Mouse (Mus musculus) R1 (cell line): ENCODE measurements around the gene Ppp1r9a.

ENCODE experiments used
- DNase-seq: peaks from one replicate; pipeline ENCODE4 v3.0.0-alpha.2; 2018; ENCODE audit warnings: low read depth, low spot score

Ppp1r9a gene

GRCm38 (mm10) chr6:4902674-4903324 lies at the start of gene Ppp1r9a:
Gene Ppp1r9a (plus strand): TSS chr6:4902917.
- DNase-seq: peak; percentile 79

- DNase-seq: peak; percentile 63
These were observed 47.5 kb upstream of the Ppp1r9a start for GRCm38 (mm10) chr6:4855236-4855635.

GRCm38 (mm10) chr6:4856919-4857318 lies 45.8 kb upstream of the Ppp1r9a start:
- no peak for DNase-seq

- DNase-seq: peak; percentile 97
These were observed 18.4 kb upstream of the Ppp1r9a start for GRCm38 (mm10) chr6:4884316-4884715.

- no peak for DNase-seq
These were observed 13.2 kb upstream of the Ppp1r9a start for GRCm38 (mm10) chr6:4889544-4889943.

- peak; percentile 100 for DNase-seq
These were observed 10.3 kb upstream of the Ppp1r9a start for GRCm38 (mm10) chr6:4892417-4892816.

- peak; percentile 88 for DNase-seq
These were observed 9.4 kb upstream of the Ppp1r9a start for GRCm38 (mm10) chr6:4893312-4893711.

- no peak for DNase-seq
These were observed 2.8 kb upstream of the Ppp1r9a start for GRCm38 (mm10) chr6:4899906-4900305.

GRCm38 (mm10) chr6:4903325-4904054 lies 773 bp downstream of the Ppp1r9a start:
- peak; percentile 73 for DNase-seq

- DNase-seq: peak; percentile 59
These were observed 1.3 kb downstream of the Ppp1r9a start for GRCm38 (mm10) chr6:4904055-4904450.

GRCm38 (mm10) chr6:4910042-4910634 lies 7.4 kb downstream of the Ppp1r9a start:
- peak; percentile 22 for DNase-seq

- DNase-seq: no peak
These were observed 15.8 kb downstream of the Ppp1r9a start for GRCm38 (mm10) chr6:4918470-4918869.

GRCm38 (mm10) chr6:4923791-4924190 lies 21.1 kb downstream of the Ppp1r9a start:
- peak; percentile 38 for DNase-seq

- peak; percentile 37 for DNase-seq
These were observed 23.4 kb downstream of the Ppp1r9a start for GRCm38 (mm10) chr6:4925966-4926687.

- DNase-seq: peak; percentile 68
These were observed 27.6 kb downstream of the Ppp1r9a start for GRCm38 (mm10) chr6:4930321-4930720.

- DNase-seq: no peak
These were observed 36.2 kb downstream of the Ppp1r9a start for GRCm38 (mm10) chr6:4938901-4939300.

GRCm38 (mm10) chr6:4940086-4940485 lies 37.4 kb downstream of the Ppp1r9a start:
- DNase-seq: no peak

GRCm38 (mm10) chr6:4940639-4941038 lies 37.9 kb downstream of the Ppp1r9a start:
- DNase-seq: no peak

- DNase-seq: no peak
These were observed 41.1 kb downstream of the Ppp1r9a start for GRCm38 (mm10) chr6:4943821-4944220.

- no peak for DNase-seq
These were observed 45.3 kb downstream of the Ppp1r9a start for GRCm38 (mm10) chr6:4948056-4948455.

GRCm38 (mm10) chr6:4949701-4950100 lies 47.0 kb downstream of the Ppp1r9a start:
- DNase-seq: no peak
